Mouse (Mus musculus) midbrain, embryonic 11.5 days (tissue): ENCODE data around the gene Ereg. TPM values are rescaled to one million over a fixed set of nuclear protein-coding genes. Genes with fewer than 3 reads are reported as not detected.

ENCODE experiments used
- ATAC-seq: fragments of 200-750 bp; cut with Nextera tagmentation; 2 replicates; pipeline ENCODE4 v1.8.0; 2017; ENCODE audit warnings: moderate TSS enrichment, moderate library complexity; ENCODE audit not compliant: low FRiP score
- DNase-seq: peaks from one replicate; pipeline ENCODE4 v3.0.0; 2015; ENCODE audit warnings: low spot score; ENCODE audit errors: missing footprints
- H3K27ac ChIP-seq: fragments of 300-500 bp; sonication (generic); 2 replicates; pipeline ENCODE4 v1.5.1; 2014; ENCODE audit warnings: low read depth, low read length
- H3K27me3 ChIP-seq: fragments of 300-500 bp; sonication (generic); 2 replicates; pipeline ENCODE4 v1.6.1; 2014; ENCODE audit warnings: mild to moderate bottlenecking, low read length, moderate library complexity, mixed read lengths; ENCODE audit not compliant: control insufficient read depth, insufficient read depth
- H3K36me3 ChIP-seq: fragments of 300-500 bp; sonication (generic); 2 replicates; pipeline ENCODE4 v1.6.1; 2014; ENCODE audit warnings: mild to moderate bottlenecking, low read length, moderate library complexity, mixed read lengths; ENCODE audit not compliant: control insufficient read depth, insufficient read depth
- H3K4me1 ChIP-seq: fragments of 300-500 bp; sonication (generic); 2 replicates; pipeline ENCODE4 v1.6.1; 2014; ENCODE audit warnings: low read length; ENCODE audit not compliant: control insufficient read depth, insufficient read depth
- H3K4me2 ChIP-seq: fragments of 300-500 bp; sonication (generic); 2 replicates; pipeline ENCODE4 v1.6.1; 2014; ENCODE audit warnings: mild to moderate bottlenecking, moderate library complexity
- H3K4me3 ChIP-seq: fragments of 300-500 bp; sonication (generic); 2 replicates; pipeline ENCODE4 v1.5.1; 2014; ENCODE audit warnings: low read depth, low read length
- H3K9ac ChIP-seq: fragments of 300-500 bp; sonication (generic); 2 replicates; pipeline ENCODE4 v1.6.1; 2014; ENCODE audit warnings: low read length
- H3K9me3 ChIP-seq: fragments of 300-500 bp; sonication (generic); 2 replicates; pipeline ENCODE4 v1.6.1; 2016; ENCODE audit warnings: low read length; ENCODE audit not compliant: control insufficient read depth
- WGBS: fragments of 180-500 bp; shearing (Covaris S2); extraction: QIAGEN DNeasy Blood & Tissue Kit; methylation state at CpG from one replicate; pipeline ENCODE4 v1.1.7; 2014; 5-methylcytosine and 5-hydroxymethylcytosine counted together
- polyA plus RNA-seq: library from polyadenylated mRNA; unstranded; fragments of >200 nt; fragmentation: Nextera tagmentation; extraction: Ambion mirVana; gene quantifications from 2 replicates; pipeline ENCODE4 v1.2.1, GENCODE M21; 2014

Ereg gene
- polyA plus RNA-seq, 1 experiment from 2014 or later = not detected

GRCm38 (mm10) chr5:91123404-91123803 lies 49.0 kb downstream of the Ereg start:
- Histone ChIP-seq H3K4me1 (no peaks in the 10 kb centered on the region), H3K9me3 (no peaks in the 10 kb centered on the region), H3K27ac (no peak overlapping the region), H3K27me3 (no peaks in the 10 kb centered on the region), H3K36me3 (no peaks in the 10 kb centered on the region), H3K4me3 (no peak overlapping the region), H3K9ac (no peak overlapping the region), H3K4me2 (no peak overlapping the region)
- DNase-seq (no peak), ATAC-seq (no peak)
- 84% methylated on average over 4 of the region's 4 CpGs for WGBS

- no peaks in the 10 kb centered on the region for H3K36me3 ChIP-seq
- no peaks in the 10 kb centered on the region for H3K4me1 ChIP-seq
- ATAC-seq = no peak
- no peak overlapping the region for H3K9ac ChIP-seq
- H3K4me2 ChIP-seq = no peak overlapping the region
- no peak overlapping the region for H3K27ac ChIP-seq
- 89% methylated on average over 2 of the region's 2 CpGs for WGBS
- DNase-seq = no peak
- no peak overlapping the region for H3K4me3 ChIP-seq
- H3K27me3 ChIP-seq = no peaks in the 10 kb centered on the region
- no peaks in the 10 kb centered on the region for H3K9me3 ChIP-seq
These were observed 49.7 kb downstream of the Ereg start for GRCm38 (mm10) chr5:91124140-91124539.

GRCm38 (mm10) chr5:91126623-91127022 lies 52.2 kb downstream of the Ereg start:
- 92% methylated on average over 1 of the region's 1 CpGs for WGBS
- DNase-seq (no peak), ATAC-seq (no peak)
- Histone ChIP-seq H3K9me3 (no peaks in the 10 kb centered on the region), H3K36me3 (no peaks in the 10 kb centered on the region), H3K4me1 (no peaks in the 10 kb centered on the region), H3K27me3 (no peaks in the 10 kb centered on the region), H3K9ac (no peak overlapping the region), H3K4me2 (no peak overlapping the region), H3K4me3 (no peak overlapping the region), H3K27ac (no peak overlapping the region)

- no peak for ATAC-seq
- no peak for DNase-seq
- H3K27me3 ChIP-seq = peaks cover 6% of the 10 kb centered on the region
- H3K4me2 ChIP-seq = no peak overlapping the region
- H3K9ac ChIP-seq = no peak overlapping the region
- no peaks in the 10 kb centered on the region for H3K9me3 ChIP-seq
- H3K4me3 ChIP-seq = no peak overlapping the region
- WGBS = 44% methylated on average over 1 of the region's 1 CpGs
- H3K27ac ChIP-seq = no peak overlapping the region
- peaks cover 2% of the 10 kb centered on the region; the same call in 1 of the 2 replicates for H3K4me1 ChIP-seq
- no peaks in the 10 kb centered on the region for H3K36me3 ChIP-seq
These were observed 60.5 kb downstream of the Ereg start for GRCm38 (mm10) chr5:91134961-91135360.

GRCm38 (mm10) chr5:91138970-91139369 lies 64.5 kb downstream of the Ereg start:
- Histone ChIP-seq H3K4me1 (peaks cover 2% of the 10 kb centered on the region; the same call in 1 of the 2 replicates), H3K27ac (no peak overlapping the region), H3K27me3 (peaks cover 14% of the 10 kb centered on the region), H3K9ac (no peak overlapping the region; the same call in 1 of the 2 replicates), H3K9me3 (no peaks in the 10 kb centered on the region), H3K4me3 (peak overlapping the region; percentile 62), H3K36me3 (no peaks in the 10 kb centered on the region), H3K4me2 (peak overlapping the region; percentile 82)
- WGBS = 5% methylated on average over 7 of the region's 7 CpGs
- DNase-seq (no peak), ATAC-seq (peak; percentile 33; the same call in 1 of the 2 replicates)

GRCm38 (mm10) chr5:91139446-91139873 lies 65.0 kb downstream of the Ereg start, which contains the start of gene Areg:
Gene Areg, plus strand, starts transcription at chr5:91139599.
- peak within 1 kb of the TSS; percentile 82 for H3K4me2 ChIP-seq
- H3K27ac ChIP-seq = no peak within 1 kb of the TSS
- H3K9ac ChIP-seq = peak within 1 kb of the TSS; percentile 60
- DNase-seq (peak; percentile 92), ATAC-seq (peak; percentile 92)
- peaks cover 2% of the 10 kb centered on the region; the same call in 1 of the 2 replicates for H3K4me1 ChIP-seq
- WGBS = under 1% methylated on average over 44 of the region's 44 CpGs
- H3K36me3 ChIP-seq = no peaks in the 10 kb centered on the region
- H3K4me3 ChIP-seq = peak within 1 kb of the TSS; percentile 62
- H3K9me3 ChIP-seq = no peaks in the 10 kb centered on the region
- H3K27me3 ChIP-seq = peaks cover 14% of the 10 kb centered on the region

- 55% methylated on average over 13 of the region's 13 CpGs for WGBS
- no peaks in the 10 kb centered on the region for H3K9me3 ChIP-seq
- no peak for ATAC-seq
These were observed 66.5 kb downstream of the Ereg start for GRCm38 (mm10) chr5:91140896-91141448.

More at GRCm38 (mm10) chr5:91140896-91141448, 66.5 kb downstream of the Ereg start:
- Histone ChIP-seq H3K4me3 (no peak overlapping the region), H3K4me2 (no peak overlapping the region), H3K36me3 (no peaks in the 10 kb centered on the region), H3K27ac (no peak overlapping the region), H3K27me3 (peaks cover 14% of the 10 kb centered on the region), H3K9ac (no peak overlapping the region), H3K4me1 (peaks cover 2% of the 10 kb centered on the region; the same call in 1 of the 2 replicates)
- no peak for DNase-seq

Other genes starting within 250 kb of the Ereg start
- gene Cxcl1, start 183.4 kb upstream of the Ereg start, polyA plus RNA-seq = not detected in 2 replicates
- not detected in 2 replicates for gene Cxcl2, start 170.8 kb upstream of the Ereg start, polyA plus RNA-seq
- 105 and 107 TPM in 2 replicates for gene Mthfd2l, start 143.5 kb upstream of the Ereg start, polyA plus RNA-seq
- gene Epgn, start 47.2 kb upstream of the Ereg start, polyA plus RNA-seq = 0.19 and 0.26 TPM in 2 replicates
- gene Areg, start 65.0 kb downstream of the Ereg start, polyA plus RNA-seq = not detected in 2 replicates